Mouse (Mus musculus) layer of hippocampus, postnatal 14 days (tissue): ENCODE measurements around the gene Pomc. TPM values are rescaled to one million over a fixed set of nuclear protein-coding genes. Genes with fewer than 3 reads are reported as not detected.

Source experiments
- DNase-seq, 2 experiments: peaks; one replicate each; pipeline ENCODE4 v3.0.0; 2021 to 2022; ENCODE audit warnings: low spot score in 2 of 2, mixed read lengths in 1 of 2
- long read RNA-seq, 2 experiments: library from polyadenylated mRNA; stranded (forward); transcript quantifications; one replicate each; pipeline ENCODE4 v2.0.0; 2021
- total RNA-seq, 2 experiments: library from RNA; stranded (reverse); gene quantifications; 2 replicates each; pipeline ENCODE4 v1.2.3; 2021

The Pomc gene
- 1 to 10 TPM; 2.1 to 2.6 TPM for total RNA-seq
- long read RNA-seq, experiment 1, partial matches to known transcripts: 0 of 2 reads
- long read RNA-seq, experiment 1, other reads (novel, unspliced or antisense): 2 of 2 reads
- long read RNA-seq, experiment 2, partial matches to known transcripts: 0 of 2 reads
- long read RNA-seq, experiment 2, other reads (novel, unspliced or antisense): 1 of 2 reads

DNA sequence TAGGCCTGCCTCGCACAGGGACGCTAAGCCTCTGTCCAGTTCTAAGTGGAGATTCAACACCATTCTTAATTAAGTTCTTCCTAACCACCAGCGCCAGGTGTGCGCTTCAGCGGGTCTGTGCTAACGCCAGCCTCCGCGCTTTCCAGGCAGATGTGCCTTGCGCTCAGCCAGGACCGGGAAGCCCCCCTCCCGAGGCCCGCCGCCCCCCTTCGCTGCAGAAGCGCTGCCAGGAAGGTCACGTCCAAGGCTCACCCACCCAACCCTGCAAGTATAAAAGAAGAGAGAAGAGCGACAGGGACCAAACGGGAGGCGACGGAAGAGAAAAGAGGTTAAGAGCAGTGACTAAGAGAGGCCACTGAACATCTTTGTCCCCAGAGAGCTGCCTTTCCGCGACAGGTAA is at the start of gene Pomc:
TSS of gene Pomc (plus strand) at position 301 of the 400 bp plus-strand sequence.
- no peak for DNase-seq

GRCm38 (mm10) chr12:3905436-3905835 is 49.3 kb upstream of the Pomc start:
- DNase-seq: no peak

GRCm38 (mm10) chr12:3906308-3906707 is 48.4 kb upstream of the Pomc start:
- DNase-seq: no peak

DNA sequence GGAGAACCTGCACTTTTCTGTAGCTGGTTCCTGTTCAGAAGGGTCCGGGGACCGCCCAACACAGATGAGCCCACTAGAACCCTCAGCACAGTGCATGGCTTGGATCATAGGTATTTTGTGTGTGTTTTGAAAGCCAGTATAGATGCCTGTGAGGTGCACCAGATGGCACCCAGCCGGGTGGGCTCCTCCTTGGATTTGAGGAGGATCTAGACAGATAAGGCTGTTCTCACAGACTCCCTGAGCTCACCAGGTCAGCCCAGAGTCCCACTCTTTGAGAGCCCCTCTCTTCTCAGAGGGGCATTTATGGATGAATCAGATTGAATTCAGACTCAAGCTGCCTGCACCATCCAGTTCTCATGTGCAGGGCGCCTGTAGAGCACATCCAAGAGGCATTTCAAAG is 47.7 kb upstream of the Pomc start:
- no peak for DNase-seq

GRCm38 (mm10) chr12:3907418-3907817 is 47.3 kb upstream of the Pomc start:
- DNase-seq: no peak

DNA sequence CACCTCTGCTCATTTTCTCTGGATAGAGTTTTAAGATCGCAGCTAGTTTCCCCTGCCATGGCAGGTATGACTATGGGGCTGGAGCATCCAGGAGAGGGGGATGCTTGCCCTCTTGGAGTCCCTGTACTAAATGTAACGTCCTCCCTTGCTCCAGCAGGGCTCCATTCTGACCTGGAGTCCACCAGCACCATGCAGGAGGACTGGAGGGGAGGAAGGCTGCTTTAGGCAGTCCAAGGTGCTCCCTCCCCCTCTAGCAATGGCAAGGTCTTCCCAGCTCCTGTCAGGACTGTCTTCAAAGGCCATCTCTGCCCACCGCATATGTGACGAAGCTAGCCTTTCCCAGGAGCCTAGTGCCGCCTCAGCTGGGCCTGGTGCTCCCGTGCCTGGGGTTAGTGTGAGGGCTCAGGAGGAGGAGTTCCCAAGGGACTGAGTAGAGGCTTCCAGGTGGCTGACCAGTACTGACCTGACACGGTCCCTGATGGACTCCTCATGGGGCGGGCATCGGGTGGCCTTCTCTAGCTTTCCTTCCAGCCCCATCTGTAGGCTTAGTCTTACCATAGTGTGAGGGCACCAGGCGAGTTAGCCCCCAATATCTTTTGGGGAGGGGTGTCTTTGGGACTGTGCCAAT is 44.2 kb upstream of the Pomc start:
- DNase-seq: no peak

GRCm38 (mm10) chr12:3911831-3912348 is 42.9 kb upstream of the Pomc start:
- DNase-seq: no peak

DNA sequence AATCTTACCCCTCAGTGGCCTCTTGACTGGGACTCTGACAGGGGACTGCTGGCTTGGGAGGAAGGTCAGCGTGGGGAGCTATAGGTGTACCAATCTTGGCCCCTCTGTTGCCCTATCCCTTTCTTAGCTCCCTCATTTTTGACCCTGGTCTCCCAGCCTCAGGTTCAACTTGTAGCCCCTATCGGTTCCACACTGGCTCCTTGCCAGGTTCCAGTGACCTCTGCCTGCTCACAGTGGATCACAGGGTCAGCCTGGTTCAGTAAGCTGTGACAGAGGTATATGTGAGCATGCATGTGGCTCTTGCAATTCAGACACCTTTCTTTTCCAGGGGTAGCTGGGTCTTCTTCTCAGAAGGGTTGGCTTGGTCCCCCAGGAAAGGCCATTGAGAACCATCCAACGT is 38.9 kb upstream of the Pomc start:
- no peak for DNase-seq

DNA sequence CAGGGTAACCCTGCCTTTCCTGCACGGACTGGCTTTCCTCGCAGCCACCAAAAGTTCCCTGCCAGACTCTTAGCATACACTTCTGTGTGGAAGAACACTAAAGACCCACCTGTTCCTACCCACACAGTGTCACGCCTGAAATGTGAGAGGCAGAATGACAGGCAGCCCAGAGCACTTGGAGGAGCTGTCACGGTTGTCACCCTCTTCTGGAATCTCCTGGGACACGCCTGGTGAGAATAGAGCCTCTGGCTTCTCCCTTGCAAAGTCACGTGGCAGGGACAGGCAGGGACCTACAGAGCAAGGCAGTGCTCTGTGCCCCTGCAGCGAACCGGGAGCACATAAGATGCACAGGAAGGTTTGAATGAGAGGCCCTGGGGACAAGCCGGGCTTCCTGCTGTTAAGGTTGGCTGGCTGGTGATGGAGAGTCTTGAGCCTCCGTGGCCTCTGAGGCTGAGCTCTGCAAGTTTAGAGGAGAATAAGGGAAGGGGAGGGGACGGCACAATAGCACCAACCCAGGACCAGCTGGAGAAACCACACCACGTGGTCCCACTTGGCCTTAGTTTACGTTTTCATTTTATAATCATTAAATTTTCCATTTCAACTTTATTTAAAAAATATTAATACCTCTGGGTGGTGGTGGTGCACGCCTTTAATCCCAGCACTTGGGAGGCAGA is 36.9 kb upstream of the Pomc start:
- no peak for DNase-seq

- DNase-seq: no peak
Observed at GRCm38 (mm10) chr12:3918577-3918976, 36.2 kb upstream of the Pomc start.

DNA sequence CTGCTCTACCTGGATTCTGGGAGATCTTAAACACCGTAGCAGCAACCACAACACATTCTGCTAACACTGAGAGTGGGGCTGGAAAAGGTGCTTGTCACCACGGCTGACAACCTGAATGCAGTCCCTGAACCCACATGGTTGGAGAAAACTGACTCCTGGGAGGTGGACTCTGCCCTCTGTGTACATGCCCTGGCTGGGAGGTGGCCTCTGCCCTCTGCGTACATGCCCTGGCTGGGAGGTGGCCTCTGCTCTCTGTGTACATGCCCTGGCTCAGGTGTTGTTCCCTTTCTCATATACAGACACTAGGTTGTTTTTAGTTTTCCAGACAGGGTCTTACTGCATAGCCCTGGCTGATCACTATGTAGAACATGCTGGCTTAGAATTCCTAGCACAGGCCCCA is 35.3 kb upstream of the Pomc start:
- no peak for DNase-seq

DNA sequence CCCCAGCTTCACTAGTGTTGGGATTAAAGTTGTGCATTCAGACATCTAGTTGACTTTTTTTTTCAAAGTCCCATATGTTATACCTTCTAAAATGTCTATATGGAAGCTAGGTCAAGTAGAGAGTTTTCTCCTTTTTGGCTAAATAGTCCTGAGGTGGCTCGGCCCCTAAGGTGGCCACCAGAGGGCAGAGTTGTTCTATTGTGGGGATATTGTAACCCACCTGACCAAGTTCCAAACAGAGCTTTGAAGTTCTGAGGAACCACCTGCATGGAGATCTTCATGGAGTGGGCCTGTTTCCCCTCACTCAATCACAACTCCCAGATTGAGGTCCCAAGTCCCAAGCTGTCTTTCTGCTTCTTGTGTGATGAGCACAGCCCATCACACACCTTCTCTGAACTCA is 28.6 kb upstream of the Pomc start:
- peak; percentile 33 to 59 for DNase-seq

GRCm38 (mm10) chr12:3928841-3929240 is 25.9 kb upstream of the Pomc start:
- peak in 1 of 2 experiments; percentile 49 for DNase-seq

DNA sequence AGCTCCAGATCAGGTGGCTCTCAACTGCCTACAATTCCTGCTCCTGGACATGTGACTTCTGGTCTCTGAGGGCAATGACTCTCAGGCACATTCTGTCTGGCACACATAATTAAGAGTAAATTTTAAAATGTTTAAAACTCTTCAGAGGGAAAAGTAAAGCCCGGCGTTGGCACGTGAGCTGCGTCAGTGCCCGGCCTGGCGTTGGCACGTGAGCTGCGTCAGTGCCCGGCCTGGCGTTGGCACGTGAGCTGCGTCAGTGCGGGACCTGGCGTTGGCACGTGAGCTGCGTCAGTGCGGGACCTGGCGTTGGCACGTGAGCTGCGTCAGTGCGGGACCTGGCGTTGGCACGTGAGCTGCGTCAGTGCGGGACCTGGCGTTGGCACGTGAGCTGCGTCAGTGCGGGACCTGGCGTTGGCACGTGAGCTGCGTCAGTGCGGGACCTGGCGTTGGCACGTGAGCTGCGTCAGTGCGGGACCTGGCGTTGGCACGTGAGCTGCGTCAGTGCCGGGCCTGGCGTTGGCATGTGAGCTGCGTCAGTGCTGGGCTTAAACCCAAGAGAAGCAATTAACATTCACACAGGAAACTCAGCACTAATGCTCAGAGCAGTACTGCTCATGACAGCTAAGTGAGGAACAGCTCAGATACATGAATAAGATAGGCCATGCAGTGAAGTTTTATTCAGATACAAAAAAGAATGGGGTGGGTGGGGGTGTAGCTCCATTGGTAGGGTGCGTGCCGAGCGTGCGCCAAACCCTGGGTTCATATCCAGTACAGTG is 24.5 kb upstream of the Pomc start:
- DNase-seq: peak; percentile 71 to 78

- DNase-seq: no peak
Observed at GRCm38 (mm10) chr12:3942026-3942425, 12.7 kb upstream of the Pomc start.

DNA sequence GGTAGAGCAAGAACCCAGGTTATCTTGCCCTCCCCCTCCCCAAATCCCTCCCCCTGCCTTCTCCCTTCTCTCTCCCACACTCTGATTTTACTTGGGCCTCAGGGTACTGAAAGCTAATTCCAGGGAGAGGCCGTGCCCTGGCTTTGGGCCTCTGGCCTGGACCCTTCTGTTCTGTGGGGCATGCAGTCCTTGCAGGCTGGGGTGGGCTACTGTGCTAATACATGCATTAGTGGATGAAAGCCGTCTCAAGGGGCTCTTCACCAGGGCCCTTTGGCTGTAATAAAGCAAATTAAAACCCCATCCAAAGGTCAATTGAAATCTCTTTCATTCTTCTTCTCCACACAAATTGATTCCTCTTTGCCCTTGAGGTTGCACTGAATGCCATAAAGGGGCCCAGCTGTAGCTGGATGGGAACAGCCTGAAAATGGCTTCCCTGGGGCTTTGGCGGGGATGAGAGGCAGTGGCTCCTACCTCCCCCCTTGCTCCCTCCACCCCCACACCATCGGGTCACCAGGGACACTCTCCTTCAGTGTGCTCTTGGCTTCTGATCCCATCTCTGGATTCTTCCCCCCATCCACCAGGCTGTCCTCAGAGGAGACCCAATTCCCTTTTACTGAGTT is 10.2 kb upstream of the Pomc start:
- DNase-seq: no peak

DNA sequence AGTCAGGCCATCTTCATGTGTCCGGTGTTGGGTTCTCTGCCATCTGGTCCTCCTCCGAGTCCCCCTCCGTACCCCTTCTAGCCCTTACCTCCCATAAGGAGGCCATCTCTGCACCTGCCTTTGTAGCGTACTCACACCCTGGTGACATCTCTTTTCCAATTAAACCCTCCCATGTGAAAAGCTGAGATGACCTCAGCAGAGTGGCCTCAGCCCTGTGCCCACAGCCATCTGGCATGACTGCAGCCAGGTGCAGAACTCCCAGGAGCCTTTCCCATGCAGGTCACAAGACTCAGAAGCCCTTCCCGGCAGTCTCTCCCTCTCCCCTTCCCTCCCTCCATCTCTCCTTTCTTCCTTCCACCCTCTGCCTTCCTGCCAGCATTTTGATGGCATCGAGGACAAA is 7.2 kb upstream of the Pomc start:
- DNase-seq: no peak

DNA sequence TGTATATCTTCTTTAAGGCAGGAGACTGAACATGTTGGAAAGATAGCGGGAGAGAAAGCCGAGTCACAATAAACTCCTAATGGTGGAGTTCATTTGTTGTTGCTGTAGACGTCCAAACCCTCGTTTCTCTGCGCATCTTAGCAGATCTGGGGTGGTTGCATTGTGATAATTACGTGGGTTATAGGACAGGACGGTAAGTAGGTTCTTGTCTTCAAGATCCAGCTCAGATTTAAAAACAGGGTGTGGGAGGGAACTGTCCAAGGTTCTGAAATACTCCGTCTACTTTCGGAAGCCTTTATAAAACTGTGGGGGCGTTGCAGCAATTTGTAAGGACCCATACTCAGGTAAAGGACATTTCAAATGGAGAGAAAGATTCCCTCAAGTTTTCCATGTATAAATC is 620 bp downstream of the Pomc start:
- DNase-seq: no peak

DNA sequence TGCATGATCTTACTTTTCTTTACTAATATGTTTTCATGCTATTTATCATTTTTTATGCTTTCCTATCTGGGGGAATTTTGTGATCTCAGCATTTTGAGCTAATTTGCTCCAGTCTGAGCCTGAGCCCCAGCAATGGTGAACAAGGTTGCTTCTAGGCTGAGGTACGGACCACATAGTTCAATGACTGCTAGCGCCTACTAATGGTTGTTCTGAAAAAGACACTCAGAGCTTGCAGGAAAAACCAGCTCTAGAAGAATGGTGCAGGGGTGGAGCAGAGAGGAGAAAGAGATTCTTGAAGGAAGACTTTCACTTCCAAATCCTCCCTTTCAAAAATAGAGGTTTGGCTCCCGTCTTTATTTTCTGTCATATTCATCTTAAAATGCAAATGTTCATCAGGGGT is 1.6 kb downstream of the Pomc start:
- no peak for DNase-seq

DNA sequence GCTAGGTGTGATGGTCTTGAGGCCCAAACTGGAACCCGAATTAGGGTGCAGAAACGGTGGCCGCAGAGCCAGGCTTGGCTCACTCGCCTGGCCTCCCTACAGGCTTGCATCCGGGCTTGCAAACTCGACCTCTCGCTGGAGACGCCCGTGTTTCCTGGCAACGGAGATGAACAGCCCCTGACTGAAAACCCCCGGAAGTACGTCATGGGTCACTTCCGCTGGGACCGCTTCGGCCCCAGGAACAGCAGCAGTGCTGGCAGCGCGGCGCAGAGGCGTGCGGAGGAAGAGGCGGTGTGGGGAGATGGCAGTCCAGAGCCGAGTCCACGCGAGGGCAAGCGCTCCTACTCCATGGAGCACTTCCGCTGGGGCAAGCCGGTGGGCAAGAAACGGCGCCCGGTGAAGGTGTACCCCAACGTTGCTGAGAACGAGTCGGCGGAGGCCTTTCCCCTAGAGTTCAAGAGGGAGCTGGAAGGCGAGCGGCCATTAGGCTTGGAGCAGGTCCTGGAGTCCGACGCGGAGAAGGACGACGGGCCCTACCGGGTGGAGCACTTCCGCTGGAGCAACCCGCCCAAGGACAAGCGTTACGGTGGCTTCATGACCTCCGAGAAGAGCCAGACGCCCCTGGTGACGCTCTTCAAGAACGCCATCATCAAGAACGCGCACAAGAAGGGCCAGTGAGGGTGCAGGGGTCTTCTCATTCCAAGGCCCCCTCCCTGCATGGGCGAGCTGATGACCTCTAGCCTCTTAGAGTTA is 5.2 kb downstream of the Pomc start:
- peak; percentile 82 to 88 for DNase-seq

DNA sequence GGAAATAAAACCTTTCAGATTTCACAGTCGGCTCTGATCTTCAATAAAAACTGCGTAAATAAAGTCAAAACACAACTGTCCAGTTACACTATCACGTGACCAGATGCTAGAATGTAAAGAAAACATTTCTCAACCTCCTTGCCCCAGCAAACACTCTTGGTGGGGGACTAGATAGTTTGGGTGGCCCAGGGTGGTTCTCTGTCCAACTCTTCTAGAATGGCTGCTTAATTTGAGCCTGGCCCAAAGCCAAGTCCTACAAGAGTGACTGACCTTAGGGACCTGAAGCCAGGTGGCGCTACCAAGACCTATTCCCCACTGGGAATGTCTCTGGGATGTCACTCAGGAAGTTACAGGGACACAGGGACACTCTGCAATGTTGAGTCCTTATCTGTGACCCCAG is 5.8 kb downstream of the Pomc start:
- no peak for DNase-seq
